In genomic region chr3:51915415-51915814, GRCm38 (mm10) we compare ENCODE assay signal across 8 mouse cellular contexts.
DNase-seq lines count a peak whose midpoint lies in the region; ATAC-seq and TF ChIP-seq lines count a peak whose summit lies in the region.

No protein-coding gene starts in this region.

- peaks cover 13% of the 10 kb centered on the region for H3K4me1 ChIP-seq in forebrain, embryonic 15.5 days
- H3K4me1 ChIP-seq in forebrain, postnatal 0 days (ENCODE audit: insufficient read depth) = peaks cover 10% of the 10 kb centered on the region; the same call in 1 of the 2 replicates
- H3K4me1 ChIP-seq in kidney, postnatal 0 days (replicated peaks; ENCODE audit: insufficient read depth, low read length) = peaks cover 31% of the 10 kb centered on the region
- H3K4me1 ChIP-seq in embryonic facial prominence, embryonic 13.5 days = peaks cover 24% of the 10 kb centered on the region
- peaks cover 38% of the 10 kb centered on the region for H3K4me1 ChIP-seq in liver, embryonic 13.5 days (replicated peaks)

- no peaks in the 10 kb centered on the region for H3K27me3 ChIP-seq in forebrain, embryonic 15.5 days
- no peaks in the 10 kb centered on the region for H3K27me3 ChIP-seq in forebrain, postnatal 0 days (ENCODE audit: insufficient read depth, low read length)
- no peaks in the 10 kb centered on the region for H3K27me3 ChIP-seq in kidney, postnatal 0 days (ENCODE audit: insufficient read depth, low read length)
- no peaks in the 10 kb centered on the region for H3K27me3 ChIP-seq in embryonic facial prominence, embryonic 13.5 days
- H3K27me3 ChIP-seq in liver, embryonic 13.5 days = no peaks in the 10 kb centered on the region

- ATAC-seq in forebrain, embryonic 15.5 days (replicated peaks) = no peak
- no peak for ATAC-seq in forebrain, postnatal 0 days
- no peak for ATAC-seq in kidney, postnatal 0 days (replicated peaks; ENCODE audit: low FRiP score, low read depth)
- no peak for ATAC-seq in embryonic facial prominence, embryonic 13.5 days (ENCODE audit: insufficient number of reproducible peaks, insufficient read depth, low FRiP score, low TSS enrichment, low read depth)
- ATAC-seq in liver, embryonic 13.5 days (ENCODE audit: low read depth) = peak; percentile 31

- H3K9ac ChIP-seq in forebrain, embryonic 15.5 days (replicated peaks) = no peak overlapping the region
- H3K9ac ChIP-seq in forebrain, postnatal 0 days = no peak overlapping the region
- no peak overlapping the region for H3K9ac ChIP-seq in kidney, postnatal 0 days (ENCODE audit: low read depth, low read length)
- no peak overlapping the region for H3K9ac ChIP-seq in embryonic facial prominence, embryonic 13.5 days
- no peak overlapping the region for H3K9ac ChIP-seq in liver, embryonic 13.5 days

- no peaks in the 10 kb centered on the region for H3K36me3 ChIP-seq in forebrain, embryonic 15.5 days
- H3K36me3 ChIP-seq in forebrain, postnatal 0 days (ENCODE audit: insufficient read depth) = no peaks in the 10 kb centered on the region
- no peaks in the 10 kb centered on the region for H3K36me3 ChIP-seq in kidney, postnatal 0 days (ENCODE audit: insufficient read depth, low read length)
- H3K36me3 ChIP-seq in embryonic facial prominence, embryonic 13.5 days = no peaks in the 10 kb centered on the region
- H3K36me3 ChIP-seq in liver, embryonic 13.5 days = peaks cover 3% of the 10 kb centered on the region; the same call in 1 of the 2 replicates

- no peak overlapping the region for H3K4me2 ChIP-seq in forebrain, embryonic 15.5 days (replicated peaks)
- H3K4me2 ChIP-seq in forebrain, postnatal 0 days (ENCODE audit: low read depth) = no peak overlapping the region
- H3K4me2 ChIP-seq in kidney, postnatal 0 days (ENCODE audit: low read length) = no peak overlapping the region
- no peak overlapping the region for H3K4me2 ChIP-seq in embryonic facial prominence, embryonic 13.5 days
- H3K4me2 ChIP-seq in liver, embryonic 13.5 days = no peak overlapping the region

- peak overlapping the region; percentile 3 for H3K27ac ChIP-seq in forebrain, embryonic 15.5 days (replicated peaks)
- H3K27ac ChIP-seq in forebrain, postnatal 0 days (ENCODE audit: low read depth, low read length) = no peak overlapping the region
- peak overlapping the region; percentile 83 for H3K27ac ChIP-seq in kidney, postnatal 0 days
- 0 out of 2 replicates have a peak overlapping the region, but pooled peaks have one; percentile 66 for H3K27ac ChIP-seq in embryonic facial prominence, embryonic 13.5 days
- H3K27ac ChIP-seq in liver, embryonic 13.5 days = no peak overlapping the region; the same call in 1 of the 2 replicates

- no peak overlapping the region for H3K4me3 ChIP-seq in forebrain, embryonic 15.5 days
- H3K4me3 ChIP-seq in forebrain, postnatal 0 days (ENCODE audit: low read depth, low read length) = no peak overlapping the region
- no peak overlapping the region for H3K4me3 ChIP-seq in kidney, postnatal 0 days (replicated peaks; ENCODE audit: low read depth, low read length)
- H3K4me3 ChIP-seq in embryonic facial prominence, embryonic 13.5 days = no peak overlapping the region
- H3K4me3 ChIP-seq in liver, embryonic 13.5 days (replicated peaks) = no peak overlapping the region

- TF ChIP-seq CTCF in forebrain, postnatal 0 days (IDR thresholded peaks at IDR 0.05; ENCODE audit: low read depth) = no peak
- no peak for TF ChIP-seq CTCF in kidney, postnatal 0 days (IDR thresholded peaks at IDR 0.05; ENCODE audit: low read depth)

- no peaks in the 10 kb centered on the region for H3K9me3 ChIP-seq in forebrain, embryonic 15.5 days
- H3K9me3 ChIP-seq in forebrain, postnatal 0 days (ENCODE audit: low read length) = no peaks in the 10 kb centered on the region
- H3K9me3 ChIP-seq in kidney, postnatal 0 days (replicated peaks; ENCODE audit: low read length) = no peaks in the 10 kb centered on the region
- peaks cover 7% of the 10 kb centered on the region; the same call in 1 of the 2 replicates for H3K9me3 ChIP-seq in embryonic facial prominence, embryonic 13.5 days
- H3K9me3 ChIP-seq in liver, embryonic 13.5 days (replicated peaks) = no peaks in the 10 kb centered on the region

- 95% methylated on average over 1 of the region's 1 CpGs for whole genome bisulfite sequencing in forebrain, embryonic 15.5 days
- WGBS in forebrain, postnatal 0 days = 100% methylated on average over 1 of the region's 1 CpGs
- 68% methylated on average over 1 of the region's 1 CpGs for WGBS in kidney, postnatal 0 days
- WGBS in embryonic facial prominence, embryonic 13.5 days = 76% methylated on average over 1 of the region's 1 CpGs
- WGBS in liver, embryonic 13.5 days (ENCODE audit: insufficient replicate concordance) = 57% methylated on average over 1 of the region's 1 CpGs

- no peak for DNase-seq in forebrain, postnatal 0 days
- DNase-seq in kidney, postnatal 0 days (ENCODE audit: low spot score) = no peak
- DNase-seq in kidney, postnatal 25 days = no peak
- no peak for DNase-seq in liver, embryonic 13.5 days
- no peak for DNase-seq in cerebellum, adult 9-11 months
- DNase-seq in spleen, postnatal 36 days (ENCODE audit: low spot score in 2 of 2) = no peak

Comparison
In these comparisons a context has a peak if more than half of its experiments do, and no peak if none do; other contexts are left out.
1. H3K27ac ChIP-seq: peak in forebrain, embryonic 15.5 days (single experiment), kidney, postnatal 0 days (single experiment) and embryonic facial prominence, embryonic 13.5 days (single experiment); none in forebrain, postnatal 0 days (single experiment) and liver, embryonic 13.5 days (single experiment).